Mouse (Mus musculus) cerebellum, adult 11 months (tissue): ENCODE measurements around the gene Lce3a.

Experiments used
- DNase-seq: peaks from one replicate; pipeline ENCODE4 v3.0.0; 2022

The Lce3a gene

GRCm38 (mm10) chr3:92926130-92926529 is at the start of gene Lce3a:
Gene Lce3a (minus strand): TSS chr3:92926230.
- no peak for DNase-seq

DNA sequence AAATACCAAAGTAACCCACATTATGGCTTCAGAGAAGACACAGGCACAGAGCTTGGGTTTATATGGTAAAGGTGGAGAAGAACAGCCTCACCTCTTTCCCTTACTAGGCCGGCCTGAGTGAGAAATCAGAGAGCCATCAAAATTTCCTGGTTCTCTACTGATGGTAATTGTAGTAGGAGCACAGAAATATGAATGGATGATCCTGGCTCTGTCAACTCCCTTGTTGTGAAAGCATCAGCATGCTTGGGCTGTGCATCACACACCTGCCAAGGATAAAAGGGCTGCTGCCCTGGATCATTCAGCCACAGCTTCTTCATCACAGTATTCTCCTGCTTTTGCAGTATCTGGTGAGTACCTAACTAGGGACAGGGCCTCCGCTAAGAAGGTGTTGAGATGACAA is 40.7 kb upstream of the Lce3a start, which contains the start of gene Lce3e:
Gene Lce3e, plus strand, starts transcription at position 301 of the 400 bp plus-strand sequence.
- DNase-seq, result no peak

- DNase-seq, result no peak
Observed at GRCm38 (mm10) chr3:92957090-92957489, 31.1 kb upstream of the Lce3a start, which contains the start of gene Lce3d. Gene Lce3d (plus strand): TSS chr3:92957390.

- DNase-seq, result no peak
Observed at GRCm38 (mm10) chr3:92944186-92944585, 18.2 kb upstream of the Lce3a start, which contains the start of gene Lce3c. Gene Lce3c (plus strand): TSS chr3:92944486.

- no peak for DNase-seq
Observed at GRCm38 (mm10) chr3:92932679-92933078, 6.6 kb upstream of the Lce3a start, which contains the start of gene Lce3b. Gene Lce3b (plus strand): TSS chr3:92932979.

- no peak for DNase-seq
Observed at GRCm38 (mm10) chr3:92920364-92920763, 5.7 kb downstream of the Lce3a start.

DNA sequence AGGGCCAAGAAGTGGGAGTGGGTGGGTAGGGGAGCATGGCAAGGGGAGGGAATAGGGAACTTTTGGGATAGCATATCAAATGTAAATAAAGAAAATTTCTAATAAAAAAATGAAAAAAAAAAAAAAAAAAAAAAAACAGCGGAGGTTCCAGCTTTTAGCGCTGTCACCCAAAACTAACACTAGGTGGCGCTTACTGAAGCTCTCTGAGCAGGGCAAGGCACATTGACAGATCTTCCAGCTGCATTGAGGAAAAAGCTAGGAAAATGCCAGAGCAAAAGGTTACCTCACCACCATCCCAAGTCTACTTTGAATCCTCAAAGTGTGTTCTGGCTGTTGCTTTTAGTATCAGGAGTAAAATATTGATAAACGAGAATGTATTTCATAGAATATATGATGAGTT is 18.5 kb downstream of the Lce3a start:
- no peak for DNase-seq

DNA sequence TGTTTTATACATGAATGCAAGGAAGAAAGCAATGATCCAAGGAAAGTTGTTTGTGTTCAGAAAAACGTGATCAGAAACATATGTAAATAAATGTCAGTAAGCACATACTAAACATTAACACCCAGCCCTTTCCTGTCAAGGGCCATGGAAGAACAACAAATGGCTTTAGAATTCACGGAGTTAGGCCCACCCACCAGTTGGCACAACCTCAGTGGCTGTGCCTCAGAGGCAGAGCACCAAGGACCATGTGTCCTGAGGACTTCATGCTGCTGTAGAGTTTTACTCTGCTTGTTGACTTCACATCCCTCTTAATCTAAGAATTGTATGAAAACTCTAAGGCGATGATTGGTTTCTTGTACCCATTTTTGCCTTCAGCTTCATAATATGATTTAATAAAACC is 20.8 kb downstream of the Lce3a start:
- DNase-seq, result no peak

DNA sequence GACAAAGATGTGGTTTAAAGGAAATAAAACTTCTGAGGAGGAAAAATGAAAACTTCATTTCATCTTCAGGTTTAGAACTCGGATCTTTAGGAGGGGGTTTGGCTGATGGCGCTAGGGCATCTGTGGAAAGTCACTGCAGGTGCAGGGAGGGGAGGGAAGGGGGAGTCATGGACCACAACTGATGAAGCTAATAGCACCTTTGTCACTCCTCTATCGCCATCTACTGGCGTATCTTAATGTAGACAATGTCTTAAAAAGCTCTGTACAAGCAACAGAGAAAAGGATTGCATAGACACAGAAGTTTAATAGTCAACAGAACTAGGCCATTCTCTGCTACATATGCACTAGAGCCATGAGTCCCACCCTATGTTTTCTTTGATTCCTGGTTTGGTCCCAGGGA is 22.4 kb downstream of the Lce3a start:
- no peak for DNase-seq

GRCm38 (mm10) chr3:92902992-92903391 is 23.0 kb downstream of the Lce3a start:
- DNase-seq, result no peak

- no peak for DNase-seq
Observed at GRCm38 (mm10) chr3:92894489-92894888, 31.5 kb downstream of the Lce3a start.

- DNase-seq, result no peak
Observed at GRCm38 (mm10) chr3:92894063-92894462, 32.0 kb downstream of the Lce3a start.
